Mouse (Mus musculus) CH12.LX (cell line): ENCODE measurements around the gene Hist2h4.
"Not testable (repeated sequence)": the region's sequence is repeated elsewhere in the genome, so short reads cannot be mapped to it uniquely, and the experiment has no call there.

ENCODE experiments used
- CHD2 ChIP-seq: IDR thresholded peaks from 2 replicates; pipeline ENCODE4 v1.6.1; 2011; ENCODE audit warnings: low read length, improper control_type of control experiment
- CTCF ChIP-seq, 2 experiments: IDR thresholded peaks in 1 of 2; conservative IDR thresholded peaks in 1 of 2; 2 replicates each; pipeline ENCODE4 v1.5.1; 2011 to 2012; ENCODE audit warnings: low read depth in 2 of 2, low read length in 2 of 2, improper control_type of control experiment in 1 of 2, inconsistent platforms in 1 of 2, mild to moderate bottlenecking in 1 of 2, moderate library complexity in 1 of 2
- JUN ChIP-seq: IDR thresholded peaks from 2 replicates; pipeline ENCODE4 v1.6.1; 2011; ENCODE audit warnings: low read depth, mild to moderate bottlenecking, low read length, improper control_type of control experiment, moderate library complexity; ENCODE audit not compliant: insufficient read depth
- MYC ChIP-seq: IDR thresholded peaks from 2 replicates; pipeline ENCODE4 v1.6.1; 2011; ENCODE audit warnings: low read depth, mild to moderate bottlenecking, improper control_type of control experiment, low read length
- NRF1 ChIP-seq: IDR thresholded peaks from 2 replicates; pipeline ENCODE4 v1.6.1; 2014; ENCODE audit warnings: low read depth, mild to moderate bottlenecking, inconsistent platforms, low read length, improper control_type of control experiment, moderate library complexity
- POLR2A ChIP-seq: IDR thresholded peaks from 2 replicates; pipeline ENCODE4 v1.6.1; 2011; ENCODE audit warnings: low read depth, mild to moderate bottlenecking, improper control_type of control experiment, low read length
- POLR2AphosphoS2 ChIP-seq: IDR thresholded peaks from 2 replicates; pipeline ENCODE4 v1.6.1; 2011; ENCODE audit warnings: low read depth, low read length, improper control_type of control experiment
- SIN3A ChIP-seq: IDR thresholded peaks from 2 replicates; pipeline ENCODE4 v1.6.1; 2012; ENCODE audit warnings: low read length, improper control_type of control experiment, inconsistent platforms
- UBTF ChIP-seq: IDR thresholded peaks from 2 replicates; pipeline ENCODE4 v1.6.1; 2012; ENCODE audit warnings: low read depth, mild to moderate bottlenecking, inconsistent platforms, low read length, improper control_type of control experiment, moderate library complexity
- USF1 ChIP-seq: IDR thresholded peaks from 2 replicates; pipeline ENCODE4 v1.6.1; 2014; ENCODE audit warnings: low read depth, mild to moderate bottlenecking, inconsistent platforms, low read length, improper control_type of control experiment
- USF2 ChIP-seq: conservative IDR thresholded peaks from 2 replicates; pipeline ENCODE4 v1.6.1; 2011; ENCODE audit warnings: low read depth, low read length, improper control_type of control experiment
- ZC3H11A ChIP-seq: IDR thresholded peaks from 2 replicates; pipeline ENCODE4 v1.6.1; 2012; ENCODE audit warnings: low read depth, mild to moderate bottlenecking, inconsistent platforms, low read length, improper control_type of control experiment
- ZKSCAN1 ChIP-seq: IDR thresholded peaks from 2 replicates; pipeline ENCODE4 v1.6.1; 2012; ENCODE audit warnings: low read depth, inconsistent platforms, low read length, improper control_type of control experiment, borderline replicate concordance
- ZNF384 ChIP-seq: IDR thresholded peaks from 2 replicates; pipeline ENCODE4 v1.6.1; 2012; ENCODE audit warnings: low read depth, low read length, improper control_type of control experiment, inconsistent platforms

GRCm38 (mm10) chr3:96290727-96291126, 27.6 kb upstream of the Hist2h4 start:
- TF ChIP-seq USF2; CTCF (conservative IDR thresholded peaks at IDR 0.05 in 1 of 2, IDR thresholded peaks at IDR 0.05 in 1 of 2; ENCODE audit: low read depth in 2 of 2, low read length in 2 of 2); CHD2; POLR2AphosphoS2; ZKSCAN1; JUN; POLR2A; ZNF384; UBTF; SIN3A; NRF1; USF1; ZC3H11A; MYC: not testable (repeated sequence)
